Mouse (Mus musculus) right cerebral cortex, postnatal 14 days (tissue): ENCODE measurements around the gene Asb7.

Source experiments
- DNase-seq: peaks from one replicate; pipeline ENCODE4 v3.0.0; 2022

The Asb7 gene

GRCm38 (mm10) chr7:66689294-66689619, at the start of gene Asb7:
Gene Asb7 (minus strand): TSS chr7:66689596.
- DNase-seq: no peak

- DNase-seq: no peak
Observed at GRCm38 (mm10) chr7:66737418-66737817, 48.0 kb upstream of the Asb7 start.

GRCm38 (mm10) chr7:66734993-66735392, 45.6 kb upstream of the Asb7 start:
- DNase-seq: no peak

- DNase-seq: no peak
Observed at GRCm38 (mm10) chr7:66734466-66734865, 45.1 kb upstream of the Asb7 start.

- DNase-seq: no peak
Observed at GRCm38 (mm10) chr7:66733882-66734281, 44.5 kb upstream of the Asb7 start.

GRCm38 (mm10) chr7:66733431-66733830, 44.0 kb upstream of the Asb7 start:
- DNase-seq: no peak

GRCm38 (mm10) chr7:66729232-66729631, 39.8 kb upstream of the Asb7 start:
- DNase-seq: no peak

- no peak for DNase-seq
Observed at GRCm38 (mm10) chr7:66728072-66728471, 38.7 kb upstream of the Asb7 start.

- DNase-seq: no peak
Observed at GRCm38 (mm10) chr7:66724954-66725353, 35.6 kb upstream of the Asb7 start.

- DNase-seq: no peak
Observed at GRCm38 (mm10) chr7:66724514-66724913, 35.1 kb upstream of the Asb7 start.

GRCm38 (mm10) chr7:66711166-66711565, 21.8 kb upstream of the Asb7 start:
- no peak for DNase-seq

- DNase-seq: no peak
Observed at GRCm38 (mm10) chr7:66704631-66705030, 15.2 kb upstream of the Asb7 start.

GRCm38 (mm10) chr7:66702721-66703120, 13.3 kb upstream of the Asb7 start:
- no peak for DNase-seq

GRCm38 (mm10) chr7:66694467-66694866, 5.1 kb upstream of the Asb7 start:
- no peak for DNase-seq

GRCm38 (mm10) chr7:66689620-66690360, 394 bp upstream of the Asb7 start, which contains the start of gene Lins1:
Gene Lins1 (plus strand): TSS chr7:66689889.
- DNase-seq: peak; percentile 96

GRCm38 (mm10) chr7:66688721-66689120, 675 bp downstream of the Asb7 start:
- DNase-seq: no peak

GRCm38 (mm10) chr7:66682119-66682863, 7.1 kb downstream of the Asb7 start:
- DNase-seq: no peak

GRCm38 (mm10) chr7:66675800-66676199, 13.6 kb downstream of the Asb7 start:
- DNase-seq: no peak

- no peak for DNase-seq
Observed at GRCm38 (mm10) chr7:66667064-66667463, 22.3 kb downstream of the Asb7 start.

- no peak for DNase-seq
Observed at GRCm38 (mm10) chr7:66663548-66663947, 25.8 kb downstream of the Asb7 start.

- peak; percentile 74 for DNase-seq
Observed at GRCm38 (mm10) chr7:66661572-66661971, 27.8 kb downstream of the Asb7 start.

- DNase-seq: no peak
Observed at GRCm38 (mm10) chr7:66660972-66661371, 28.4 kb downstream of the Asb7 start.

- DNase-seq: no peak
Observed at GRCm38 (mm10) chr7:66660291-66660690, 29.1 kb downstream of the Asb7 start.

- DNase-seq: no peak
Observed at GRCm38 (mm10) chr7:66655471-66655870, 33.9 kb downstream of the Asb7 start.
